Mouse (Mus musculus): ENCODE data around the gene Cnpy1. TPM values are rescaled to one million over a fixed set of nuclear protein-coding genes. Genes with fewer than 3 reads are reported as not detected.

The Cnpy1 gene
- 0.48 and 0.54 TPM in 2 replicates for polyA plus RNA-seq (2015; fragmentation: Nextera tagmentation; extraction: Ambion mirVana)

DNA sequence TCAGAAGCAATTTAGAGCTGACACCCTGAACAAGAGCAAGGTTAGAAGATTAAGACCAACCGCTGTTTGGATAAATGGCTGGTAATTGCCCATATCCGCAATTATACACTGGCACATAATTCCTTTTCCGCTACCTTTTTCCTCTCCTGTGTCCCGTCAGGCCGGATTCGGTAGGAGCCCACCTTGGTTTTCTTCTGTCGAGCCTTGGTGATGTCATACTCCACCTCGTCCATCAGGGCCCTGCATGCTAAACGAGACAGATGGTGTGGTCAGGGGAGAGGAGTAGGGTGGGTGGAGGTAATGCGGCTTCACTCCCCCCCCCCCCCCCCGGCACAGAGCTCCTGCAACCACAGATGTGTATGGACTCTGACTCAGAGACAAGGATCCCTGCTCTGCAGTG is at the start of gene Cnpy1:
TSS of gene Cnpy1 (minus strand) at position 233 of the 400 bp plus-strand sequence.
- H3K4me3 ChIP-seq (replicated peaks) = no peak within 1 kb of the TSS
- H3K9me3 ChIP-seq = no peaks in the 10 kb centered on the region
- 74% methylated on average over 11 of the region's 11 CpGs for WGBS
- H3K4me1 ChIP-seq (replicated peaks) = no peaks in the 10 kb centered on the region
- no peak within 1 kb of the TSS for H3K4me2 ChIP-seq (replicated peaks)
- no peak for ATAC-seq
- no peak within 1 kb of the TSS for H3K9ac ChIP-seq
- H3K36me3 ChIP-seq = no peaks in the 10 kb centered on the region
- H3K27me3 ChIP-seq (replicated peaks) = no peaks in the 10 kb centered on the region
- H3K27ac ChIP-seq = no peak within 1 kb of the TSS

DNA sequence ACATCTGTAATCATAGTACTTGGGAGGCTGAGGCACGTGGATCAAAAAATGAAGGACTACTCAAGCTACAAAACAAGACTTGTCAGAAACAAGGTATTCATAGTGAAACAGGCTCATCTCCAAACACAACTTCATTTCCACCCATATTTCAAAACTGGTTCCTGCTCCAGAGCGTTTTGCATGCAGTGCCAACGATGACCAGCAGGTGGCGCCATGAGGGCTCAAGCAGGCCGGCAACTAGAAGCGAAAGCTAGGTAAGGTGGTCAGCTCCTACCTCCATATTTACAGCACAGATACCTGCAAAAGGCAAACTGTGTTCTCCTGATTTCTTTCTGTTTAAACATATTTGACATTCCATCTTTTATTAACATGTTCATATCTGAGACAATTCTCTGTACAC is 48.4 kb upstream of the Cnpy1 start:
- no peak overlapping the region for H3K27ac ChIP-seq
- H3K9me3 ChIP-seq = no peaks in the 10 kb centered on the region
- no peaks in the 10 kb centered on the region for H3K27me3 ChIP-seq (replicated peaks)
- H3K9ac ChIP-seq = no peak overlapping the region
- H3K4me2 ChIP-seq (replicated peaks) = no peak overlapping the region
- no peaks in the 10 kb centered on the region for H3K36me3 ChIP-seq
- no peak for ATAC-seq
- WGBS = 6% methylated on average over 6 of the region's 6 CpGs
- no peaks in the 10 kb centered on the region for H3K4me1 ChIP-seq (replicated peaks)
- no peak overlapping the region for H3K4me3 ChIP-seq (replicated peaks)

GRCm38 (mm10) chr5:28292281-28292680 is 46.7 kb upstream of the Cnpy1 start:
- H3K4me3 ChIP-seq (replicated peaks) = no peak overlapping the region
- no peaks in the 10 kb centered on the region for H3K36me3 ChIP-seq
- no peaks in the 10 kb centered on the region for H3K9me3 ChIP-seq
- H3K27ac ChIP-seq = no peak overlapping the region
- H3K9ac ChIP-seq = no peak overlapping the region
- 31% methylated on average over 3 of the region's 3 CpGs for WGBS
- no peaks in the 10 kb centered on the region for H3K27me3 ChIP-seq (replicated peaks)
- ATAC-seq = no peak
- no peak overlapping the region for H3K4me2 ChIP-seq (replicated peaks)
- no peaks in the 10 kb centered on the region for H3K4me1 ChIP-seq (replicated peaks)

- Histone ChIP-seq H3K4me3 (replicated peaks) (no peak overlapping the region), H3K9me3 (no peaks in the 10 kb centered on the region), H3K4me1 (replicated peaks) (no peaks in the 10 kb centered on the region), H3K9ac (no peak overlapping the region), H3K4me2 (replicated peaks) (peak overlapping the region; percentile 41), H3K27me3 (replicated peaks) (no peaks in the 10 kb centered on the region), H3K27ac (peak overlapping the region; percentile 48), H3K36me3 (no peaks in the 10 kb centered on the region)
- 57% methylated on average over 5 of the region's 5 CpGs for WGBS
- peak; percentile 87 for ATAC-seq
Measured at GRCm38 (mm10) chr5:28291118-28291850, 45.7 kb upstream of the Cnpy1 start.

DNA sequence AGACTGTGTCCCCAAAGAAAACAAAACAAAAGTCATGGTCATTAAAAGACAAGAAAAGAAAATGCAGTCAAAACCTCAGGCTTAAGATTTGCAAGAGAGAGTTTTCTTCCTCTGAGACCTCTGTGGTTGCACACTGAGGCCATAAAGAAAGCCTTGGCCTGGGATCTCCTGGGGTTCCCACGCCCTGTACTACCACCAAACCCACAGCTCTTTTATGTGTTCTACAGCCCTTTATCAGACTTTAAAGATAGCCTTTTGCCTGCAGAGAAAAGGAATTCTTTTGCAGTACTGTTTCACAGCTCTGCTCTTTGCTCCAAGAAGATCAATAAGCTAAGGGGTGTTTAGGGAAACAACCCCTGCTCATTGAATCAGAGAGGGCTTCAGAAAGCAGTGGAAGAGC is 45.0 kb upstream of the Cnpy1 start:
- ATAC-seq = peak; percentile 81
- H3K27ac ChIP-seq = peak overlapping the region; percentile 60
- no peak overlapping the region for H3K4me2 ChIP-seq (replicated peaks)
- no peak overlapping the region for H3K9ac ChIP-seq
- no peaks in the 10 kb centered on the region for H3K9me3 ChIP-seq
- H3K4me1 ChIP-seq (replicated peaks) = no peaks in the 10 kb centered on the region
- H3K36me3 ChIP-seq = no peaks in the 10 kb centered on the region
- no peaks in the 10 kb centered on the region for H3K27me3 ChIP-seq (replicated peaks)
- WGBS = 39% methylated on average over 1 of the region's 1 CpGs
- no peak overlapping the region for H3K4me3 ChIP-seq (replicated peaks)

- no peak overlapping the region for H3K9ac ChIP-seq
- no peak for ATAC-seq
- no peak overlapping the region for H3K4me3 ChIP-seq (replicated peaks)
- no peaks in the 10 kb centered on the region for H3K4me1 ChIP-seq (replicated peaks)
- 56% methylated on average over 3 of the region's 3 CpGs for WGBS
- no peak overlapping the region for H3K4me2 ChIP-seq (replicated peaks)
- H3K9me3 ChIP-seq = no peaks in the 10 kb centered on the region
- no peaks in the 10 kb centered on the region for H3K36me3 ChIP-seq
- no peak overlapping the region for H3K27ac ChIP-seq
- no peaks in the 10 kb centered on the region for H3K27me3 ChIP-seq (replicated peaks)
Measured at GRCm38 (mm10) chr5:28289111-28289510, 43.5 kb upstream of the Cnpy1 start.

DNA sequence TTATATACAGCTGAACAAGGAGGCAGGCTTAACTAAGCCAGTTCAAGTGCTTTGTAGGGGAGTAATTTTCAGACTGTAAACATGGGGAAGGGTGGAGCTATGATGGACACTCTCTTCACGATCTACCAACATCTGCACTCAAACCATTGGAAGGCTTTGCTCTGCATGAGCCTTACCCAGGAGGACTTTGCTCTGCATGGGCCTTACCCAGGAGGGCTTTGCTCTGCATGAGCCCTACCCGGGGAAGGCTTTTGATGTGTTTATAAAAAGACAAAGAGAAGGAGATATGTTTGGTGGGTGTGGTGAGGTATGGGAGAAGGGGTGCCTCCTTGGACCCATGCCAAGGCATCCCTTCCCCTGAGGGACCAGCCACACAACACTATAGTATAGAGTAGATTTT is 31.7 kb upstream of the Cnpy1 start:
- Histone ChIP-seq H3K27ac (no peak overlapping the region), H3K4me2 (replicated peaks) (no peak overlapping the region), H3K4me3 (replicated peaks) (no peak overlapping the region), H3K27me3 (replicated peaks) (no peaks in the 10 kb centered on the region), H3K9me3 (no peaks in the 10 kb centered on the region), H3K4me1 (replicated peaks) (0 out of 2 replicates have a peak, but pooled peaks cover 2% of the 10 kb centered on the region), H3K9ac (no peak overlapping the region), H3K36me3 (no peaks in the 10 kb centered on the region)
- WGBS = 25% methylated on average over 2 of the region's 2 CpGs
- ATAC-seq = peak; percentile 80

GRCm38 (mm10) chr5:28272836-28273235 is 27.2 kb upstream of the Cnpy1 start:
- Histone ChIP-seq H3K27ac (no peak overlapping the region), H3K27me3 (replicated peaks) (no peaks in the 10 kb centered on the region), H3K36me3 (no peaks in the 10 kb centered on the region), H3K9ac (no peak overlapping the region), H3K4me2 (replicated peaks) (no peak overlapping the region), H3K4me1 (replicated peaks) (0 out of 2 replicates have a peak, but pooled peaks cover 2% of the 10 kb centered on the region), H3K9me3 (no peaks in the 10 kb centered on the region), H3K4me3 (replicated peaks) (no peak overlapping the region)
- 69% methylated on average over 2 of the region's 2 CpGs for WGBS
- ATAC-seq = no peak

GRCm38 (mm10) chr5:28269469-28269991 is 23.9 kb upstream of the Cnpy1 start:
- H3K4me3 ChIP-seq (replicated peaks) = no peak overlapping the region
- H3K4me1 ChIP-seq (replicated peaks) = no peaks in the 10 kb centered on the region
- H3K4me2 ChIP-seq (replicated peaks) = no peak overlapping the region
- H3K9ac ChIP-seq = no peak overlapping the region
- H3K27ac ChIP-seq = no peak overlapping the region
- H3K36me3 ChIP-seq = no peaks in the 10 kb centered on the region
- WGBS = 47% methylated on average over 6 of the region's 6 CpGs
- ATAC-seq = no peak
- H3K27me3 ChIP-seq (replicated peaks) = no peaks in the 10 kb centered on the region
- no peaks in the 10 kb centered on the region for H3K9me3 ChIP-seq

GRCm38 (mm10) chr5:28267576-28267975 is 22.0 kb upstream of the Cnpy1 start:
- no peak for ATAC-seq
- Histone ChIP-seq H3K4me3 (replicated peaks) (no peak overlapping the region), H3K4me1 (replicated peaks) (no peaks in the 10 kb centered on the region), H3K4me2 (replicated peaks) (no peak overlapping the region), H3K27me3 (replicated peaks) (no peaks in the 10 kb centered on the region), H3K36me3 (no peaks in the 10 kb centered on the region), H3K27ac (no peak overlapping the region), H3K9me3 (no peaks in the 10 kb centered on the region), H3K9ac (no peak overlapping the region)
- WGBS = 31% methylated on average over 2 of the region's 2 CpGs

DNA sequence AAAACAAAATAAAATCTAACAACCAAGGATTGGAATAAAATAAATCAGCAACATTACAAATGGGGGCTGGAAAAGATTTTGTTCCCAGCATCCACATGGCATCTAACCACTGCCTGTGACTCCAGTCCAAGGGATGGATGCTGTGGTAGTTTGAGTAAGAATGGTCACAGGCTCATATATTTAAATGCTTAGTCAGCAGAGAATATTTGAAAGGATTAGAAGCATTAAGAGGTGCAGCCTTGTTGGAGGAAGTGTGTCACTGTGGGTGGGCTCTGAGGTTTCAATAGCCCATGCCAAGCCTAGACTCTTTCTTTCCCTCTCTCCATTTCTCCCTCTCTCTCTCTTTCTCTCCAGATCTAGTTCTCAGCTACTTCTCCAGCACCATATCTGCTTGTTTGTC is 20.0 kb upstream of the Cnpy1 start:
- Histone ChIP-seq H3K9ac (no peak overlapping the region), H3K27me3 (replicated peaks) (no peaks in the 10 kb centered on the region), H3K27ac (no peak overlapping the region), H3K4me1 (replicated peaks) (no peaks in the 10 kb centered on the region), H3K36me3 (no peaks in the 10 kb centered on the region), H3K9me3 (no peaks in the 10 kb centered on the region), H3K4me3 (replicated peaks) (no peak overlapping the region), H3K4me2 (replicated peaks) (no peak overlapping the region)
- ATAC-seq = no peak

DNA sequence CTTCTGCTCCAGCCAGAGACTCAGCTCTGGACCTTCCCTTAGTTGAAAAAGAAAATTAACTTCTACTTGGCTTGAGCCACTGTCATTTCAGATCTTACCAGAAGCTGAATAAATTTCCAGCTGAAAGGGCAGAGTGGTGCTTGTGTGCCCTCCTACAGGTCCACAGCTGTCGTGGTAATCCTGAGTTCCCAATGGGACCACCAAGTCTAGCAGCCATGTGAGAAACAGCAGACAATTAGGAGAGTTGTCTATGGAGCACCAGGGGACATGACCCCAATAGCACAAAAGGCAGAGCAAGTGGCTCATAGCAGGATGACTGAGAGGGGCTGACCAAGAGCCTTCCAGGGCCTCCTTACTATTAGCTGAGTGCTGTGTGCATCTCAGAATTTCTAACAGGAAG is 18.2 kb upstream of the Cnpy1 start:
- ATAC-seq = no peak
- H3K27ac ChIP-seq = no peak overlapping the region
- H3K9ac ChIP-seq = no peak overlapping the region
- no peaks in the 10 kb centered on the region for H3K4me1 ChIP-seq (replicated peaks)
- H3K4me3 ChIP-seq (replicated peaks) = no peak overlapping the region
- H3K9me3 ChIP-seq = no peaks in the 10 kb centered on the region
- no peaks in the 10 kb centered on the region for H3K27me3 ChIP-seq (replicated peaks)
- no peak overlapping the region for H3K4me2 ChIP-seq (replicated peaks)
- no peaks in the 10 kb centered on the region for H3K36me3 ChIP-seq
- 50% methylated on average over 1 of the region's 1 CpGs for WGBS

DNA sequence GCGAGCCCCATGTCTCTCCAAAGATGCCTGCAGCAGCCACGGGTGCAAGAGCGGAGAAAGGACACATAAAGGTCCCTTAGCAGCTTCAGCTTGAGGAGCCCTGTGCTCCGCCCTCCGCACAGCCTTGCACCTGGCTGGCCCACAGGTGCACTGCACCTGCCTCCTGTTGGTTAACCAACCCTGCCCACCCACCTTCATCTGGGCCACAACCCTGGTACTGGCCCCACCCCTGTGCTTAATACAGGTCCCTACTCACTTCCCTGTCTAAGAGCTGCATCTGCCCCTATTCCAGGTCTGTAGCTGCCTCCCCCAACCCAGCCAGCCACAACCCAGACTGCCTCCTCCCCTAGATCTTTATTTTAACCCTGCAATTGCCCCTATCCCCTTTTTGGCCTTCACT is 16.5 kb upstream of the Cnpy1 start:
- H3K4me3 ChIP-seq (replicated peaks) = no peak overlapping the region
- H3K4me2 ChIP-seq (replicated peaks) = no peak overlapping the region
- no peak overlapping the region for H3K9ac ChIP-seq
- H3K4me1 ChIP-seq (replicated peaks) = no peaks in the 10 kb centered on the region
- no peaks in the 10 kb centered on the region for H3K27me3 ChIP-seq (replicated peaks)
- no peaks in the 10 kb centered on the region for H3K36me3 ChIP-seq
- H3K9me3 ChIP-seq = no peaks in the 10 kb centered on the region
- 0 out of 2 replicates have a peak, but pooled peaks have one; percentile 28 for ATAC-seq
- WGBS = 73% methylated on average over 5 of the region's 5 CpGs
- no peak overlapping the region for H3K27ac ChIP-seq
